Mouse (Mus musculus): ENCODE data around the gene Prrc2a. TPM values are rescaled to one million over a fixed set of nuclear protein-coding genes. Genes with fewer than 3 reads are reported as not detected.

The Prrc2a gene
- polyA plus RNA-seq, 1 experiment from 2014 or later, result 125 TPM

GRCm38 (mm10) chr17:35104754-35105153 lies 59.9 kb downstream of the Prrc2a start:
- Histone ChIP-seq H3K4me3 (replicated peaks) (no peak overlapping the region), H3K27me3 (replicated peaks) (no peaks in the 10 kb centered on the region), H3K4me2 (replicated peaks) (no peak overlapping the region), H3K4me1 (replicated peaks) (peaks cover 29% of the 10 kb centered on the region), H3K27ac (no peak overlapping the region), H3K9ac (no peak overlapping the region), H3K9me3 (no peaks in the 10 kb centered on the region), H3K36me3 (peaks cover 20% of the 10 kb centered on the region)
- 71% methylated on average over 6 of the region's 6 CpGs for WGBS
- ATAC-seq, result no peak

GRCm38 (mm10) chr17:35104079-35104478 lies 60.6 kb downstream of the Prrc2a start:
- 88% methylated on average over 7 of the region's 7 CpGs for WGBS
- no peak overlapping the region for H3K9ac ChIP-seq
- H3K4me3 ChIP-seq (replicated peaks), result no peak overlapping the region
- peak overlapping the region; percentile 64; the same call in 1 of the 2 replicates for H3K27ac ChIP-seq
- H3K36me3 ChIP-seq, result peaks cover 26% of the 10 kb centered on the region
- peaks cover 34% of the 10 kb centered on the region for H3K4me1 ChIP-seq (replicated peaks)
- no peak overlapping the region for H3K4me2 ChIP-seq (replicated peaks)
- no peaks in the 10 kb centered on the region for H3K9me3 ChIP-seq
- no peaks in the 10 kb centered on the region for H3K27me3 ChIP-seq (replicated peaks)
- ATAC-seq, result no peak

- peak; percentile 75 for ATAC-seq
- peak overlapping the region; percentile 73 for H3K27ac ChIP-seq
- peak overlapping the region; percentile 8; the same call in 1 of the 2 replicates for H3K9ac ChIP-seq
- H3K27me3 ChIP-seq (replicated peaks), result no peaks in the 10 kb centered on the region
- 0 out of 2 replicates have a peak overlapping the region, but pooled peaks have one; percentile 9 for H3K4me2 ChIP-seq (replicated peaks)
- H3K4me1 ChIP-seq (replicated peaks), result peaks cover 35% of the 10 kb centered on the region
- no peaks in the 10 kb centered on the region for H3K9me3 ChIP-seq
- H3K36me3 ChIP-seq, result peaks cover 32% of the 10 kb centered on the region
- no peak overlapping the region for H3K4me3 ChIP-seq (replicated peaks)
- 46% methylated on average over 6 of the region's 6 CpGs for WGBS
Measured at GRCm38 (mm10) chr17:35103221-35103690, 61.4 kb downstream of the Prrc2a start.

GRCm38 (mm10) chr17:35102299-35102698 lies 62.4 kb downstream of the Prrc2a start:
- Histone ChIP-seq H3K9me3 (no peaks in the 10 kb centered on the region), H3K9ac (0 out of 2 replicates have a peak overlapping the region, but pooled peaks have one; percentile 1), H3K4me2 (replicated peaks) (no peak overlapping the region), H3K27me3 (replicated peaks) (no peaks in the 10 kb centered on the region), H3K4me1 (replicated peaks) (peaks cover 35% of the 10 kb centered on the region), H3K27ac (peak overlapping the region; percentile 73; the same call in 1 of the 2 replicates), H3K36me3 (peaks cover 37% of the 10 kb centered on the region), H3K4me3 (replicated peaks) (no peak overlapping the region)
- 71% methylated on average over 8 of the region's 8 CpGs for WGBS
- ATAC-seq, result no peak

GRCm38 (mm10) chr17:35101161-35101560 lies 63.5 kb downstream of the Prrc2a start:
- no peak overlapping the region for H3K4me2 ChIP-seq (replicated peaks)
- H3K9ac ChIP-seq, result no peak overlapping the region
- no peaks in the 10 kb centered on the region for H3K27me3 ChIP-seq (replicated peaks)
- peaks cover 34% of the 10 kb centered on the region for H3K4me1 ChIP-seq (replicated peaks)
- H3K36me3 ChIP-seq, result peaks cover 49% of the 10 kb centered on the region
- H3K4me3 ChIP-seq (replicated peaks), result no peak overlapping the region
- ATAC-seq, result no peak
- H3K27ac ChIP-seq, result no peak overlapping the region
- 86% methylated on average over 11 of the region's 11 CpGs for WGBS
- no peaks in the 10 kb centered on the region for H3K9me3 ChIP-seq

- Histone ChIP-seq H3K36me3 (peaks cover 51% of the 10 kb centered on the region), H3K9ac (no peak overlapping the region), H3K4me3 (replicated peaks) (no peak overlapping the region), H3K4me1 (replicated peaks) (peaks cover 30% of the 10 kb centered on the region), H3K4me2 (replicated peaks) (no peak overlapping the region), H3K27ac (peak overlapping the region; percentile 48; the same call in 1 of the 2 replicates), H3K9me3 (no peaks in the 10 kb centered on the region), H3K27me3 (replicated peaks) (no peaks in the 10 kb centered on the region)
- 52% methylated on average over 10 of the region's 10 CpGs for WGBS
- ATAC-seq, result peak; percentile 60
Measured at GRCm38 (mm10) chr17:35100196-35100765, 64.4 kb downstream of the Prrc2a start.

Other genes starting within 250 kb of the Prrc2a start
- 118 and 134 TPM in 2 replicates for gene Neu1, start 233.6 kb downstream of the Prrc2a start, polyA plus RNA-seq (2015; fragmentation: Nextera tagmentation; extraction: Ambion mirVana)
- gene Hspa1b, start 205.7 kb downstream of the Prrc2a start, polyA plus RNA-seq (2015; fragmentation: Nextera tagmentation; extraction: Ambion mirVana), result 0.43 TPM in 2 replicates
- not detected in 2 replicates for gene Gm20481, start 195.0 kb downstream of the Prrc2a start, polyA plus RNA-seq (2015; fragmentation: Nextera tagmentation; extraction: Ambion mirVana)
- 6.2 and 6.3 TPM in 2 replicates for gene Hspa1a, start 192.7 kb downstream of the Prrc2a start, polyA plus RNA-seq (2015; fragmentation: Nextera tagmentation; extraction: Ambion mirVana)
- 0.16 and 0.78 TPM in 2 replicates for gene Hspa1l, start 192.2 kb downstream of the Prrc2a start, polyA plus RNA-seq (2015; fragmentation: Nextera tagmentation; extraction: Ambion mirVana)
- 187 and 190 TPM in 2 replicates for gene Lsm2, start 183.0 kb downstream of the Prrc2a start, polyA plus RNA-seq (2015; fragmentation: Nextera tagmentation; extraction: Ambion mirVana)
- 117 and 141 TPM in 2 replicates for gene Vars, start 163.9 kb downstream of the Prrc2a start, polyA plus RNA-seq (2015; fragmentation: Nextera tagmentation; extraction: Ambion mirVana)
- 0.21 and 0.35 TPM in 2 replicates for gene Vwa7, start 148.3 kb downstream of the Prrc2a start, polyA plus RNA-seq (2015; fragmentation: Nextera tagmentation; extraction: Ambion mirVana)
- 11.4 and 13.5 TPM in 2 replicates for gene Sapcd1, start 136.9 kb downstream of the Prrc2a start, polyA plus RNA-seq (2015; fragmentation: Nextera tagmentation; extraction: Ambion mirVana)
- 3.0 and 3.1 TPM in 2 replicates for gene Msh5, start 118.2 kb downstream of the Prrc2a start, polyA plus RNA-seq (2015; fragmentation: Nextera tagmentation; extraction: Ambion mirVana)
- 385 and 387 TPM in 2 replicates for gene Clic1, start 114.9 kb downstream of the Prrc2a start, polyA plus RNA-seq (2015; fragmentation: Nextera tagmentation; extraction: Ambion mirVana)
- 185 and 190 TPM in 2 replicates for gene Ddah2, start 105.9 kb downstream of the Prrc2a start, polyA plus RNA-seq (2015; fragmentation: Nextera tagmentation; extraction: Ambion mirVana)
- gene Ly6g6c, start 99.5 kb downstream of the Prrc2a start, polyA plus RNA-seq (2015; fragmentation: Nextera tagmentation; extraction: Ambion mirVana), result not detected in 2 replicates
- 0.23 and 0.35 TPM in 2 replicates for gene Mpig6b, start 98.7 kb downstream of the Prrc2a start, polyA plus RNA-seq (2015; fragmentation: Nextera tagmentation; extraction: Ambion mirVana)
- 1.9 and 2.6 TPM in 2 replicates for gene Ly6g6e, start 88.0 kb downstream of the Prrc2a start, polyA plus RNA-seq (2015; fragmentation: Nextera tagmentation; extraction: Ambion mirVana)
- gene Ly6g6d, start 86.8 kb downstream of the Prrc2a start, polyA plus RNA-seq (2015; fragmentation: Nextera tagmentation; extraction: Ambion mirVana), result 5.8 and 5.9 TPM in 2 replicates
- gene Ly6g6f, start 79.3 kb downstream of the Prrc2a start, polyA plus RNA-seq (2015; fragmentation: Nextera tagmentation; extraction: Ambion mirVana), result 0.24 and 0.33 TPM in 2 replicates
- gene Abhd16a, start 75.6 kb downstream of the Prrc2a start, polyA plus RNA-seq (2015; fragmentation: Nextera tagmentation; extraction: Ambion mirVana), result 92.1 and 96.4 TPM in 2 replicates
- gene Ly6g5c, start 56.6 kb downstream of the Prrc2a start, polyA plus RNA-seq (2015; fragmentation: Nextera tagmentation; extraction: Ambion mirVana), result not detected in 2 replicates
- gene Ly6g5b, start 49.5 kb downstream of the Prrc2a start, polyA plus RNA-seq (2015; fragmentation: Nextera tagmentation; extraction: Ambion mirVana), result 0.83 and 0.85 TPM in 2 replicates
- gene Gpank1, start 43.4 kb downstream of the Prrc2a start, polyA plus RNA-seq (2015; fragmentation: Nextera tagmentation; extraction: Ambion mirVana), result 17.7 and 19.1 TPM in 2 replicates
- 248 and 271 TPM in 2 replicates for gene Csnk2b, start 42.8 kb downstream of the Prrc2a start, polyA plus RNA-seq (2015; fragmentation: Nextera tagmentation; extraction: Ambion mirVana)
- gene D17H6S53E, start 38.5 kb downstream of the Prrc2a start, polyA plus RNA-seq (2015; fragmentation: Nextera tagmentation; extraction: Ambion mirVana), result 13.6 and 13.7 TPM in 2 replicates
- gene Apom, start 32.8 kb downstream of the Prrc2a start, polyA plus RNA-seq (2015; fragmentation: Nextera tagmentation; extraction: Ambion mirVana), result 10.4 and 13.7 TPM in 2 replicates
- 45.2 and 46.4 TPM in 2 replicates for gene Bag6, start 29.7 kb downstream of the Prrc2a start, polyA plus RNA-seq (2015; fragmentation: Nextera tagmentation; extraction: Ambion mirVana)
- gene Aif1, start 11.2 kb upstream of the Prrc2a start, polyA plus RNA-seq (2015; fragmentation: Nextera tagmentation; extraction: Ambion mirVana), result 20.6 and 21.7 TPM in 2 replicates
- 18.9 and 19.4 TPM in 2 replicates for gene Lst1, start 23.5 kb upstream of the Prrc2a start, polyA plus RNA-seq (2015; fragmentation: Nextera tagmentation; extraction: Ambion mirVana)
- gene Ltb, start 29.5 kb upstream of the Prrc2a start, polyA plus RNA-seq (2015; fragmentation: Nextera tagmentation; extraction: Ambion mirVana), result 5.0 and 5.2 TPM in 2 replicates
- 0.19 TPM in 1 of 2 replicates, not detected in the other for gene Tnf, start 37.1 kb upstream of the Prrc2a start, polyA plus RNA-seq (2015; fragmentation: Nextera tagmentation; extraction: Ambion mirVana)
- gene Lta, start 40.5 kb upstream of the Prrc2a start, polyA plus RNA-seq (2015; fragmentation: Nextera tagmentation; extraction: Ambion mirVana), result 1.1 TPM in 2 replicates
- 0.59 and 0.81 TPM in 2 replicates for gene Gm16181, start 55.9 kb upstream of the Prrc2a start, polyA plus RNA-seq (2015; fragmentation: Nextera tagmentation; extraction: Ambion mirVana)
- 4.1 and 4.3 TPM in 2 replicates for gene Atp6v1g2, start 68.8 kb upstream of the Prrc2a start, polyA plus RNA-seq (2015; fragmentation: Nextera tagmentation; extraction: Ambion mirVana)
- gene Nfkbil1, start 70.9 kb upstream of the Prrc2a start, polyA plus RNA-seq (2015; fragmentation: Nextera tagmentation; extraction: Ambion mirVana), result 9.9 and 11.0 TPM in 2 replicates
- 382 and 388 TPM in 2 replicates for gene Ddx39b, start 76.8 kb upstream of the Prrc2a start, polyA plus RNA-seq (2015; fragmentation: Nextera tagmentation; extraction: Ambion mirVana)
- gene H2-D1, start 97.8 kb upstream of the Prrc2a start, polyA plus RNA-seq (2015; fragmentation: Nextera tagmentation; extraction: Ambion mirVana), result 148 and 190 TPM in 2 replicates
- 4.9 and 6.2 TPM in 2 replicates for gene H2-Q1, start 155.5 kb upstream of the Prrc2a start, polyA plus RNA-seq (2015; fragmentation: Nextera tagmentation; extraction: Ambion mirVana)
- gene H2-Q2, start 177.3 kb upstream of the Prrc2a start, polyA plus RNA-seq (2015; fragmentation: Nextera tagmentation; extraction: Ambion mirVana), result 84.5 and 93.5 TPM in 2 replicates
- 5.5 and 6.4 TPM in 2 replicates for gene H2-Q4, start 214.7 kb upstream of the Prrc2a start, polyA plus RNA-seq (2015; fragmentation: Nextera tagmentation; extraction: Ambion mirVana)